Mouse (Mus musculus) right cerebral cortex, adult 2 months (tissue): ENCODE results near the gene Zfp64.

Experiments
- DNase-seq, 2 experiments: peaks; one replicate each; pipeline ENCODE4 v3.0.0; 2021 to 2022; ENCODE audit warnings: low spot score in 2 of 2

The Zfp64 gene

GRCm38 (mm10) chr2:168948506-168948905, 6.9 kb downstream of the Zfp64 start:
- no peak for DNase-seq

GRCm38 (mm10) chr2:168947663-168948062, 7.7 kb downstream of the Zfp64 start:
- no peak for DNase-seq

- no peak for DNase-seq
Measured at GRCm38 (mm10) chr2:168944011-168944410, 11.4 kb downstream of the Zfp64 start.

- DNase-seq, result no peak
Measured at GRCm38 (mm10) chr2:168939941-168940340, 15.4 kb downstream of the Zfp64 start.

- DNase-seq, result no peak
Measured at GRCm38 (mm10) chr2:168939261-168939933, 16.0 kb downstream of the Zfp64 start.

GRCm38 (mm10) chr2:168936896-168937295, 18.5 kb downstream of the Zfp64 start:
- DNase-seq, result no peak

GRCm38 (mm10) chr2:168935165-168935564, 20.2 kb downstream of the Zfp64 start:
- DNase-seq, result no peak

GRCm38 (mm10) chr2:168931686-168932085, 23.7 kb downstream of the Zfp64 start:
- DNase-seq, result no peak

GRCm38 (mm10) chr2:168929691-168930090, 25.7 kb downstream of the Zfp64 start:
- DNase-seq, result peak; percentile 81 to 90

- no peak for DNase-seq
Measured at GRCm38 (mm10) chr2:168927401-168927800, 28.0 kb downstream of the Zfp64 start.

GRCm38 (mm10) chr2:168926257-168926810, 29.1 kb downstream of the Zfp64 start:
- peak; percentile 82 to 86 for DNase-seq

GRCm38 (mm10) chr2:168923706-168924105, 31.7 kb downstream of the Zfp64 start:
- DNase-seq, result peak; percentile 71 to 75

- no peak for DNase-seq
Measured at GRCm38 (mm10) chr2:168922466-168922865, 32.9 kb downstream of the Zfp64 start.

- no peak for DNase-seq
Measured at GRCm38 (mm10) chr2:168920007-168920406, 35.4 kb downstream of the Zfp64 start.

- no peak for DNase-seq
Measured at GRCm38 (mm10) chr2:168912901-168913721, 42.3 kb downstream of the Zfp64 start.

GRCm38 (mm10) chr2:168912051-168912891, 43.1 kb downstream of the Zfp64 start:
- no peak for DNase-seq

- no peak for DNase-seq
Measured at GRCm38 (mm10) chr2:168911527-168911926, 43.9 kb downstream of the Zfp64 start.

GRCm38 (mm10) chr2:168906022-168906421, 49.4 kb downstream of the Zfp64 start:
- no peak for DNase-seq

- DNase-seq, result no peak
Measured at GRCm38 (mm10) chr2:168904846-168905245, 50.5 kb downstream of the Zfp64 start.

- peak; percentile 46 for DNase-seq
Measured at GRCm38 (mm10) chr2:168904188-168904587, 51.2 kb downstream of the Zfp64 start.

- peak in 1 of 2 experiments; percentile 51 for DNase-seq
Measured at GRCm38 (mm10) chr2:168902634-168903033, 52.8 kb downstream of the Zfp64 start.

GRCm38 (mm10) chr2:168897906-168898305, 57.5 kb downstream of the Zfp64 start:
- DNase-seq, result no peak
